Mouse (Mus musculus) brain, embryonic 14.5 days (tissue): ENCODE results near the gene Olfr806.

ENCODE experiments used
- CTCF ChIP-seq: fragments of 200-500 bp; IDR thresholded peaks from 2 replicates; pipeline ENCODE4 v1.5.1; 2012; ENCODE audit warnings: inconsistent platforms, mild to moderate bottlenecking, moderate library complexity, borderline replicate concordance; ENCODE audit not compliant: insufficient read depth, insufficient read length; ENCODE audit errors: extremely low read depth
- POLR2A ChIP-seq: fragments of 200-500 bp; IDR thresholded peaks from 2 replicates; pipeline ENCODE4 v1.6.1; 2012; ENCODE audit warnings: mild to moderate bottlenecking, inconsistent platforms, borderline replicate concordance; ENCODE audit not compliant: poor library complexity, insufficient read depth, insufficient read length, severe bottlenecking; ENCODE audit errors: extremely low read depth

DNA sequence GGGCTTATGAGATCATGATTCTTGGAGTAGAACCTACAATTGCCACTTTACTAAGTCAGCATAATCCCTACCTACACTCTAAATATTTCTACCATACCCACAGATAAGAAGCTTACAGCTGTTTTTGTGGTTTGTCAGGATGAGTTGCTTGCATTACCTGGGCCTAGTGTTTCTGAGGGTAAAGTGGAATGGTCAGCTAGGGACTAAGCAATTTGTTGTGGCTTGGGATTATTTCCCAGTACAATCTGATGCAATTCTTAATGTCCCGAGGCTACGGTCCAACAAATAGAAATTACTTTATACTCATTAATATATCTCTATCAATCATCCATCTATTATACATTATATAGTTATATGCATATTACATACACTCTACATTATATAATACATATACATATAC lies 12.4 kb downstream of the Olfr806 start, which contains the start of gene Olfr805:
- no peak for TF ChIP-seq POLR2A
- no peak for TF ChIP-seq CTCF
